Mouse (Mus musculus) midbrain, postnatal 0 days (tissue): ENCODE data around the gene Armt1. TPM values are rescaled to one million over a fixed set of nuclear protein-coding genes. Genes with fewer than 3 reads are reported as not detected.
"Not testable (repeated sequence)": the region's sequence is repeated elsewhere in the genome, so short reads cannot be mapped to it uniquely, and the experiment has no call there.

Experiments
- ATAC-seq: fragments of 200-750 bp; cut with Nextera tagmentation; 2 replicates; pipeline ENCODE4 v1.8.0; 2017; ENCODE audit warnings: moderate number of reproducible peaks, mild to moderate bottlenecking, moderate TSS enrichment, moderate library complexity; ENCODE audit not compliant: low FRiP score
- DNase-seq: peaks from one replicate; pipeline ENCODE4 v3.0.0-alpha.2; 2015; ENCODE audit warnings: low spot score
- H3K27ac ChIP-seq: fragments of 300-500 bp; sonication (generic); 2 replicates; pipeline ENCODE4 v1.5.1; 2014; ENCODE audit warnings: low read depth, mild to moderate bottlenecking, low read length, mixed read lengths
- H3K27me3 ChIP-seq: fragments of 300-500 bp; sonication (generic); 2 replicates; pipeline ENCODE4 v1.6.1; 2014; ENCODE audit warnings: low read length, control low read depth, mixed read lengths; ENCODE audit not compliant: insufficient read depth
- H3K36me3 ChIP-seq: fragments of 300-500 bp; sonication (generic); 2 replicates; pipeline ENCODE4 v1.6.1; 2014; ENCODE audit warnings: low read length, control low read depth, mixed read lengths; ENCODE audit not compliant: insufficient read depth
- H3K4me1 ChIP-seq: fragments of 300-500 bp; sonication (generic); 2 replicates; pipeline ENCODE4 v1.6.1; 2014; ENCODE audit warnings: mild to moderate bottlenecking, control low read depth, antibody characterized with exemption, low read length, mixed read lengths; ENCODE audit not compliant: insufficient read depth
- H3K4me2 ChIP-seq: fragments of 300-500 bp; sonication (generic); 2 replicates; pipeline ENCODE4 v1.6.1; 2014; ENCODE audit warnings: low read depth, mild to moderate bottlenecking, low read length, mixed read lengths; ENCODE audit not compliant: poor library complexity, severe bottlenecking
- H3K4me3 ChIP-seq: fragments of 300-500 bp; sonication (generic); 2 replicates; pipeline ENCODE4 v1.5.1; 2014; ENCODE audit warnings: low read depth, mild to moderate bottlenecking, low read length, moderate library complexity
- H3K9ac ChIP-seq: fragments of 300-500 bp; sonication (generic); replicated peaks from 2 replicates; pipeline ENCODE4 v1.6.1; 2014; ENCODE audit warnings: mild to moderate bottlenecking, low read length, moderate library complexity, mixed read lengths; ENCODE audit not compliant: poor library complexity, severe bottlenecking
- H3K9me3 ChIP-seq: fragments of 300-500 bp; sonication (generic); 2 replicates; pipeline ENCODE4 v1.6.1; 2016; ENCODE audit warnings: low read length, control low read depth
- CTCF ChIP-seq: IDR thresholded peaks from 2 replicates; pipeline ENCODE4 v1.5.1; 2016; ENCODE audit warnings: antibody characterized with exemption, mild to moderate bottlenecking
- WGBS: fragments of 180-500 bp; shearing (Covaris S2); extraction: QIAGEN DNeasy Blood & Tissue Kit; methylation state at CpG from one replicate; pipeline ENCODE4 v1.1.7; 2014; 5-methylcytosine and 5-hydroxymethylcytosine counted together
- polyA plus RNA-seq: library from polyadenylated mRNA; unstranded; fragments of >200 nt; fragmentation: Nextera tagmentation; extraction: Ambion mirVana; gene quantifications from 2 replicates; pipeline ENCODE4 v1.2.1, GENCODE M21; 2015
- total RNA-seq: library from RNA; depleted of rRNA; stranded (reverse); fragments of >200 nt; gene quantifications from 2 replicates; pipeline ENCODE4 v1.2.3, GENCODE M21; 2014

The Armt1 gene
- total and polyA plus RNA-seq, 2 experiments from 2014 or later = 5.7 to 12.8 TPM

DNA sequence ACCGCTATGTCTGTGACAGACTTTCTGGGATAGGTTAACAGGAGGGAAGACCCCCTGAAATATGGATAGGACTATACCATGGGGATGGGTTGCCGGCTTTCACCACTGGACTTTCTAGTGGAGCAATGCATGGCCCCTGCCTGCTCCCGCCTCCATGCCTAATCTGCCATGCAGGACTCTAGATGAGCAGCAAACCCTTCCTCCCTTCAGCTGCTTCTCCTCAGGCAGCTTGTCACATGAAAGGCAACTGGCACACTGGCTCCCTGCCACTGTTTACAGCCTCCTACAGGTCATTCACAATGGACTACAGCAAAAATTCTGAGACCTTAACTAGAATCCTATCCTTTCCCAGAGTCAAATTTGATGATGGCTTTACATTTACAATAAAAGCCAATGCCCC is 1.4 kb upstream of the Armt1 start:
- peaks cover 3% of the 10 kb centered on the region; the same call in 1 of the 2 replicates for H3K4me1 ChIP-seq
- H3K4me3 ChIP-seq = no peak overlapping the region
- no peaks in the 10 kb centered on the region for H3K9me3 ChIP-seq
- H3K36me3 ChIP-seq = peaks cover 13% of the 10 kb centered on the region; the same call in 1 of the 2 replicates
- H3K4me2 ChIP-seq = peak overlapping the region; percentile 81; the same call in 1 of the 2 replicates
- H3K27me3 ChIP-seq = no peaks in the 10 kb centered on the region
- no peak overlapping the region; the same call in 1 of the 2 replicates for H3K9ac ChIP-seq
- 91% methylated on average over 3 of the region's 3 CpGs for WGBS
- ATAC-seq = no peak
- peak; percentile 17 for DNase-seq
- no peak for TF ChIP-seq CTCF
- no peak overlapping the region for H3K27ac ChIP-seq

DNA sequence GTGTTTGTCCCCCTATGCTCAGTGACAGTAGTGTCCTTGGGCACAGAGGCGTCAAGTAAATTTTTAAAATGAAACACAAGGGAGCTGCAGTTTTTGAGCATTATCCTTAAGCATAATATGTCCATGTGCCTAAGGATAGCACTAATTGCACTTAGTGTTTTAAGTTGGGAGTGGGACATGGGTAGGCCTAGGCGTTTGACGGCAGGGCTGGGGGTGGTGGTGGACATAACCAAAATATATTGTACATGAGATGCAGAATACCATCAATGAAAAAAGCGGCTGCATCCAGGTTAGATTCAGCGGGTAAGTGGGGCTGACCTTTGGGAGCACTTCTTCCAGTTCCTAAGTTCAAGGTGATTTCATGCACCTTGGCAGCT is 533 bp upstream of the Armt1 start:
- H3K36me3 ChIP-seq = peaks cover 6% of the 10 kb centered on the region; the same call in 1 of the 2 replicates
- H3K4me1 ChIP-seq = peaks cover 3% of the 10 kb centered on the region; the same call in 1 of the 2 replicates
- no peaks in the 10 kb centered on the region for H3K27me3 ChIP-seq
- WGBS = 12% methylated on average over 5 of the region's 5 CpGs
- H3K9me3 ChIP-seq = no peaks in the 10 kb centered on the region
- DNase-seq (no peak), ATAC-seq (peak; percentile 41)
- no peak for TF ChIP-seq CTCF
- H3K4me3 ChIP-seq = peak overlapping the region; percentile 60
- peak overlapping the region; percentile 81 for H3K4me2 ChIP-seq
- H3K27ac ChIP-seq = peak overlapping the region; percentile 74
- peak overlapping the region; percentile 75 for H3K9ac ChIP-seq

DNA sequence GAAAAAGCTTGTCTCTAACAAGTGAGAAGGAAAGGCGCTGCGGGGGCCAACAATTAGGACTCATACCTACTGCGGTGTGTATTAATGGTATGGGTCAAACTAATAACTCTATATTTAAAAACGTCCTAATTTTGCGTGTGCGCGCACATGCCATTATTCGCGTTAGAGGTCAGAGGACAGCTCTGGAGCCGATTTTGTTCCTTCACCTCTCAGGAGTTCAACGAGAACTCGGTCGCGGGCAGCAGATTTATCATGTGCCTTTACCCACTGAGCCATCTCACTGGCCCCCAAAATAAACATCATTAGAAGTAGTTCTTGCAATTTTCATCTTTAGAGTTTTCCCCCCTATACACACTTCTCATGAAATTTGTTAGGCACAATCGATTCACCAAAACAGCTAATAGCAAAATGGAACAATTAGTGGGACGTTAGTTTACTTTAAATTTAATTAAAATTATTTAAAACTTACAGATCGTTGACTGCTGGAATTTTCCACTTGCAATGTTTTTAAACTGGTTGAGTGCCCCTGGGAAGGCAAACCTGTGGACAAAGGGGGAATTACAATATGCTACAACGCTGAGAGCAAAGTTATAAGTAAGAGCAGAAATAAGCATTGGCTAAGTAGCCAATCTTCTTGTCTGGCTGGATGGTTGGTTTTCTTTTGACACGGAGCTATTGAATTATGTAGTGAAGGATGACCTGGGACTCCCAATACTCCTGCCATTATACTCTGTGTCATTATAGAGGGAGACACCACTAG is 909 bp downstream of the Armt1 start:
- no peaks in the 10 kb centered on the region for H3K36me3 ChIP-seq

DNA sequence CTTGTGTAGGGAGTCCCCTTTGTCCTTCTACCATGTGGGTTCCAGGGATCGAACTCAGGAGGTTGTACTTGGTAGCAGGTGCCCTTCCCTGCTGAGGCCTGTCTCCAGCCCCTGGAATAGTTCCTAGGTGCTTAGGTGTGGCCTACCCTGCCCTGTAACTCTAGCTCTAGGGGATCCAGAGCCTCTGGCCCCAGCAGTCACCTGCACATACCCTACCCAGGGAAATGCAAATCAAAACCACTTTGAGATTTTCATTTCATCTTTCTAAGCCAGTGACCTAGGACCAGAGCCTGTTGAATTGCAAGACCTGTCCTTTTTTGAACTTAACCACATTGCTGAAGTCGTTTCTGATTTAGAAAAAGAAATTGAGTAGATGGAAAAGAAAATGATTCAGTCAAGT is 1.6 kb downstream of the Armt1 start:
- H3K27me3 ChIP-seq, DNase-seq, H3K36me3 ChIP-seq, H3K9ac ChIP-seq, H3K9me3 ChIP-seq, H3K4me3 ChIP-seq, H3K27ac ChIP-seq, ATAC-seq, H3K4me1 ChIP-seq, H3K4me2 ChIP-seq: not testable (repeated sequence)
- WGBS = 95% methylated on average over 2 of the region's 2 CpGs

More for the DNA sequence above, 909 bp downstream of the Armt1 start:
- Histone ChIP-seq H3K9ac (peak overlapping the region; percentile 69), H3K27me3 (no peaks in the 10 kb centered on the region), H3K4me1 (peaks cover 3% of the 10 kb centered on the region; the same call in 1 of the 2 replicates), H3K4me2 (peak overlapping the region; percentile 56), H3K27ac (peak overlapping the region; percentile 79), H3K9me3 (no peaks in the 10 kb centered on the region), H3K4me3 (peak overlapping the region; percentile 60)
- peak; percentile 31; the same call in 1 of the 2 replicates for TF ChIP-seq CTCF
- 9% methylated on average over 19 of the region's 19 CpGs for WGBS
- DNase-seq (peak; percentile 18), ATAC-seq (no peak)

DNA sequence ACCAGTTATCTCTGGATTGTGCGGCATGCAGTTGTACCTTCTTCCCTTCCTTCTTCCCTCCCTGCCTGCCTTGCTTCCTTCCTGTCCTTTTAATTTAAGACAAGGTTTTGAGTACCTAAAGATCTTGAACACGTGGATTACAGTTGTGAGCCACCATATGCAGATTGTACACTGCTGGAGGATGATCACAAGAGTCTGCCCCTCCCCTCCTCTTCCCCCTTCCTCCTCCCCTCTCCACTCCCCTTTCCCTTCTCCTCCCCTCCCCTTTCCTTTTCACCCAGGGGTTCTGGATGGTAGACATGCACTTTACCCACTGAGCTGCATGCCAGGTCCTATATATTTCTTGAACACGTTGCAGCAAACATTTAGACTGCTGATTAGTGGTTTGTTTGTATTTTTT is 3.1 kb downstream of the Armt1 start:
- H3K27ac ChIP-seq = no peak overlapping the region
- no peaks in the 10 kb centered on the region for H3K27me3 ChIP-seq
- H3K4me2 ChIP-seq = no peak overlapping the region
- H3K4me1 ChIP-seq = peaks cover 3% of the 10 kb centered on the region; the same call in 1 of the 2 replicates
- DNase-seq = no peak
- no peaks in the 10 kb centered on the region for H3K9me3 ChIP-seq
- H3K9ac ChIP-seq = no peak overlapping the region
- no peak for ATAC-seq
- 88% methylated on average over 3 of the region's 3 CpGs for WGBS
- H3K36me3 ChIP-seq = peaks cover under 1% of the 10 kb centered on the region; the same call in 1 of the 2 replicates
- no peak overlapping the region for H3K4me3 ChIP-seq
- no peak for TF ChIP-seq CTCF

DNA sequence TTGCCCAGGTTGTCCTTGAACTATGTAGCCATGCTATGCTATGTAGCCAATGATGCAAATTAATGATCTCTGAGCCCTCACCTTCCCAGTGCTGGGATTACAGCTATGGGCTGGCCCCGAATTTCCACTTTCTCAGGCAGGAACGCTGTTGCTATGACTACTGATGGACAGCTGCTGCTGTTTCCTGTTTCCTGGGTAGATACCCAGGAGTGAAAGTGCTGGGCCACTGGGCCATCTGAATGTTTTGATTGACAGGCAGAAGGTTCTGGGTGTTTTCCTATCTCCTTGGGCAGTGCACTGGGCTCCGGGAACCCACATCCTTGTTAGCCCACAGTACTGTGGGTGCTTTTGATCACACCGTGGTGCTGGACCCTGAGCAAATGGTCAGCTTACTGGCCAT is 24.1 kb downstream of the Armt1 start:
- Histone ChIP-seq H3K9ac (no peak overlapping the region), H3K27ac (no peak overlapping the region), H3K4me2 (no peak overlapping the region), H3K27me3 (no peaks in the 10 kb centered on the region), H3K4me1 (no peaks in the 10 kb centered on the region), H3K4me3 (no peak overlapping the region), H3K9me3 (no peaks in the 10 kb centered on the region), H3K36me3 (peaks cover 12% of the 10 kb centered on the region; the same call in 1 of the 2 replicates)
- ATAC-seq = no peak
- TF ChIP-seq CTCF = no peak
- DNase-seq = no peak
- WGBS = 83% methylated on average over 4 of the region's 4 CpGs
